Mouse (Mus musculus): ENCODE results near the gene Sstr3. TPM values are rescaled to one million over a fixed set of nuclear protein-coding genes. Genes with fewer than 3 reads are reported as not detected.

Sstr3 gene
- polyA plus RNA-seq, 1 experiment from 2014 or later = 0.08 TPM

GRCm38 (mm10) chr15:78547415-78548335 is 3.2 kb upstream of the Sstr3 start:
- H3K36me3 ChIP-seq (ENCODE audit: insufficient read depth) = no peaks in the 10 kb centered on the region
- no peak overlapping the region for H3K4me2 ChIP-seq
- no peak overlapping the region for H3K4me3 ChIP-seq (ENCODE audit: low read depth, low read length)
- peaks cover 7% of the 10 kb centered on the region; the same call in 1 of the 2 replicates for H3K9me3 ChIP-seq (ENCODE audit: low read depth, low read length)
- peak; percentile 60 for TF ChIP-seq CTCF (IDR thresholded peaks at IDR 0.05; ENCODE audit: low read depth)
- no peaks in the 10 kb centered on the region for H3K4me1 ChIP-seq (ENCODE audit: insufficient read depth)
- peak; percentile 67 for DNase-seq
- H3K9ac ChIP-seq = no peak overlapping the region
- H3K27ac ChIP-seq (ENCODE audit: low read depth) = no peak overlapping the region
- 31% methylated on average over 5 of the region's 5 CpGs for WGBS
- no peaks in the 10 kb centered on the region for H3K27me3 ChIP-seq (ENCODE audit: insufficient read depth, low read length)
- no peak for ATAC-seq (ENCODE audit: insufficient read depth)

GRCm38 (mm10) chr15:78546060-78546459 is 1.6 kb upstream of the Sstr3 start:
- ATAC-seq (ENCODE audit: insufficient read depth) (no peak), DNase-seq (no peak)
- Histone ChIP-seq H3K4me2 (no peak overlapping the region), H3K9ac (no peak overlapping the region), H3K27me3 (ENCODE audit: insufficient read depth, low read length) (no peaks in the 10 kb centered on the region), H3K9me3 (ENCODE audit: low read depth, low read length) (peaks cover 4% of the 10 kb centered on the region; the same call in 1 of the 2 replicates), H3K27ac (ENCODE audit: low read depth) (no peak overlapping the region), H3K4me1 (ENCODE audit: insufficient read depth) (peaks cover 6% of the 10 kb centered on the region; the same call in 1 of the 2 replicates), H3K36me3 (ENCODE audit: insufficient read depth) (no peaks in the 10 kb centered on the region), H3K4me3 (ENCODE audit: low read depth, low read length) (no peak overlapping the region)
- no peak for TF ChIP-seq CTCF (IDR thresholded peaks at IDR 0.05; ENCODE audit: low read depth)
- 81% methylated on average over 4 of the region's 4 CpGs for WGBS

DNA sequence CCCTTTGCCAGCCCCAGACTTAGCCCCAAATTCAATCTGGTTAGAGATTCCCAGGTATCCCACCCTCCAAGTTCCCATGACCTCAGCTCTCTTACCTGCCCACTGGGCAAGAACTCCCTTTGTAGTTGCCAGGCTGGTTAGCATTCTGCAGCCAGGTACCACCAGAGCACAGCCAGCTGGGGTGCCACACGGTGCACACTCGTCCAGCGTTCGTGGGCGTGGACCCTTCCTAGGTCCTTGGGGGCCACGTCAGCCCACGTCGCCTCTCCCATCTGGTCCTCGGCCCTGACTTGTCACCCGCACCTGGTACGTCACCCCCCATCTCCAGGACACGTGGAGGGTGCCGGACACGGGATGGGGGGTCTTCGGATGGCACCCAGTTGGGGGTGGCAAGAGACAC is 444 bp downstream of the Sstr3 start:
- no peak for TF ChIP-seq CTCF (IDR thresholded peaks at IDR 0.05; ENCODE audit: low read depth)
- DNase-seq (no peak), ATAC-seq (ENCODE audit: insufficient read depth) (no peak)
- WGBS = 59% methylated on average over 15 of the region's 15 CpGs
- H3K4me1 ChIP-seq (ENCODE audit: insufficient read depth) = peaks cover 6% of the 10 kb centered on the region; the same call in 1 of the 2 replicates
- no peaks in the 10 kb centered on the region; the same call in 1 of the 2 replicates for H3K27me3 ChIP-seq (ENCODE audit: insufficient read depth, low read length)
- no peaks in the 10 kb centered on the region for H3K36me3 ChIP-seq (ENCODE audit: insufficient read depth)
- H3K9ac ChIP-seq = no peak overlapping the region
- no peak overlapping the region for H3K27ac ChIP-seq (ENCODE audit: low read depth)
- no peak overlapping the region for H3K4me2 ChIP-seq
- H3K9me3 ChIP-seq (ENCODE audit: low read depth, low read length) = no peaks in the 10 kb centered on the region
- H3K4me3 ChIP-seq (ENCODE audit: low read depth, low read length) = no peak overlapping the region

GRCm38 (mm10) chr15:78542767-78543303 is 1.6 kb downstream of the Sstr3 start:
- H3K4me1 ChIP-seq (ENCODE audit: insufficient read depth) = peaks cover 6% of the 10 kb centered on the region; the same call in 1 of the 2 replicates
- DNase-seq (no peak), ATAC-seq (ENCODE audit: insufficient read depth) (no peak)
- H3K4me3 ChIP-seq (ENCODE audit: low read depth, low read length) = no peak overlapping the region
- H3K36me3 ChIP-seq (ENCODE audit: insufficient read depth) = no peaks in the 10 kb centered on the region
- H3K4me2 ChIP-seq = no peak overlapping the region
- H3K9ac ChIP-seq = no peak overlapping the region
- H3K27me3 ChIP-seq (ENCODE audit: insufficient read depth, low read length) = no peaks in the 10 kb centered on the region; the same call in 1 of the 2 replicates
- WGBS = 50% methylated on average over 7 of the region's 7 CpGs
- H3K27ac ChIP-seq (ENCODE audit: low read depth) = no peak overlapping the region
- no peaks in the 10 kb centered on the region for H3K9me3 ChIP-seq (ENCODE audit: low read depth, low read length)
- TF ChIP-seq CTCF (IDR thresholded peaks at IDR 0.05; ENCODE audit: low read depth) = no peak

- H3K4me3 ChIP-seq (ENCODE audit: low read depth, low read length) = no peak overlapping the region
- H3K27ac ChIP-seq (ENCODE audit: low read depth) = no peak overlapping the region
- no peak overlapping the region for H3K4me2 ChIP-seq
- H3K36me3 ChIP-seq (ENCODE audit: insufficient read depth) = no peaks in the 10 kb centered on the region
- peaks cover 6% of the 10 kb centered on the region; the same call in 1 of the 2 replicates for H3K4me1 ChIP-seq (ENCODE audit: insufficient read depth)
- ATAC-seq (ENCODE audit: insufficient read depth) (no peak), DNase-seq (no peak)
- no peaks in the 10 kb centered on the region for H3K9me3 ChIP-seq (ENCODE audit: low read depth, low read length)
- 56% methylated on average over 3 of the region's 3 CpGs for WGBS
- TF ChIP-seq CTCF (IDR thresholded peaks at IDR 0.05; ENCODE audit: low read depth) = no peak
- no peak overlapping the region for H3K9ac ChIP-seq
- H3K27me3 ChIP-seq (ENCODE audit: insufficient read depth, low read length) = no peaks in the 10 kb centered on the region; the same call in 1 of the 2 replicates
Observed at GRCm38 (mm10) chr15:78542098-78542766, 2.3 kb downstream of the Sstr3 start.

DNA sequence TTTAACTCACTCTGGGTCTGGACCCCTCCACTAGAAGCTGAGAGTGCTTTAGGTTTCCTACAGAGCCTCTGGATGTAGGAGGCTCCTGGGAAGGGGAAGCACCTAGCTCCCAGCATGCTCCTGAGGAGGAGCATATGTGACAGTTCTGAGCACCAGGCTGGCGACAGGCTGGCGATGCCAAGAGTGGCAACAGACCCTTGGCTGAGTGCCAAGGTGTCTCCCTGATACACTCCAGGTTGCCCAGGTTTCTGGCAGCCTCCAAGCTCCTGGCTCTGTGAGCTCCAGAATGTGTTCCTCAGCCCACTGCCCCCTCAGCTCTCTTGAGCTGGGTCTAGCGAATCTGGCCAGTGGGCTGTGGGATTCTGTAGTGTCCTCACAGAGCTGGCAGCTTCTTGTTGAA is 2.9 kb downstream of the Sstr3 start:
- Histone ChIP-seq H3K27ac (ENCODE audit: low read depth) (peak overlapping the region; percentile 8; the same call in 1 of the 2 replicates), H3K9me3 (ENCODE audit: low read depth, low read length) (no peaks in the 10 kb centered on the region), H3K4me3 (ENCODE audit: low read depth, low read length) (no peak overlapping the region), H3K36me3 (ENCODE audit: insufficient read depth) (no peaks in the 10 kb centered on the region), H3K4me1 (ENCODE audit: insufficient read depth) (peaks cover 6% of the 10 kb centered on the region; the same call in 1 of the 2 replicates), H3K4me2 (no peak overlapping the region), H3K9ac (no peak overlapping the region), H3K27me3 (ENCODE audit: insufficient read depth, low read length) (no peaks in the 10 kb centered on the region; the same call in 1 of the 2 replicates)
- TF ChIP-seq CTCF (IDR thresholded peaks at IDR 0.05; ENCODE audit: low read depth) = no peak
- 23% methylated on average over 3 of the region's 3 CpGs for WGBS
- ATAC-seq (ENCODE audit: insufficient read depth) (no peak), DNase-seq (peak; percentile 52)
